Mouse (Mus musculus): ENCODE results near the gene Myo15. TPM values are rescaled to one million over a fixed set of nuclear protein-coding genes. Genes with fewer than 3 reads are reported as not detected.
A peak's percentile ranks its signal among the peaks of the same experiment; 100 is the strongest.

Myo15 gene
- total and polyA plus RNA-seq, 3 experiments: 0.04 to 0.07 TPM; not detected in 1

DNA sequence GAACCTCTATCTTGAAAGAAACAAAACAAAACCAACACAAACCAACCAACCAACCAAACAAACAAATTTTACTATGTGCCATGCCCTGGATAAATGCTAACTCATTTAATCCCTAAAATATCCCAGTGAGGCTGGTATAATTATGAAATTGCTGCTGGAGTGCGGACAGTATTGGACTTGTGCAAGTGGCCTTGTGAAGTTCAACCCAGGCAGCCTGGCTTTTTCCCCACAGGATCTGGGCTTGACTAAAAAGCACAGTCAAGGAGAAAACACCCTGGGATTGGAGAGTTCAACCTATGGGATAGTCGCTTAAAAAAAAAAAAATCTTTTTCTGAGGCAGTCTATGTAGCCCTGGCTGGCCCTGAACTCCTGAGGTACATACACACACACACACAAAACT, 66.5 kb downstream of the Myo15 start:
- Histone ChIP-seq H3K79me2 (ENCODE audit: control insufficient read depth, insufficient read depth, low read length, poor library complexity) (peaks cover 34% of the 10 kb centered on the region), H3K36me3 (ENCODE audit: control insufficient read depth in 1 of 2, insufficient read depth in 2 of 2, low read length in 2 of 2) (peaks cover 0 to 11% of the 10 kb centered on the region in 2 experiments; a peak in 3 of 4 replicates), H3K9ac (ENCODE audit: control insufficient read depth, low read depth, low read length, poor library complexity, severe bottlenecking) (no peak overlapping the region), H3K27me3 (ENCODE audit: control insufficient read depth in 1 of 2, insufficient read depth in 2 of 2, low read length in 2 of 2) (peaks cover 13 to 19% of the 10 kb centered on the region in 2 experiments), H3K4me1 (ENCODE audit: control insufficient read depth in 1 of 2, insufficient read depth in 2 of 2, low read length in 2 of 2) (peaks cover 0 to 14% of the 10 kb centered on the region in 2 experiments; a peak in 3 of 4 replicates), H3K4me3 (ENCODE audit: control insufficient read depth in 1 of 2, insufficient read depth in 1 of 2, low read depth in 2 of 2, low read length in 2 of 2) (no peak overlapping the region), H3K9me3 (replicated peaks; ENCODE audit: insufficient read depth, low read length) (no peaks in the 10 kb centered on the region), H3K27ac (ENCODE audit: control insufficient read depth, low read depth, low read length) (no peak overlapping the region)
- no peak for TF ChIP-seq BHLHE40 (IDR thresholded peaks at IDR 0.05; ENCODE audit: borderline replicate concordance, low read depth, low read length)
- no peak for TF ChIP-seq CHD2 (IDR thresholded peaks at IDR 0.05; ENCODE audit: low read length)
- TF ChIP-seq GABPA (IDR thresholded peaks at IDR 0.05; ENCODE audit: low read depth, low read length): no peak
- TF ChIP-seq MAX (IDR thresholded peaks at IDR 0.05; ENCODE audit: low read length): no peak
- no peak for TF ChIP-seq ZC3H11A (IDR thresholded peaks at IDR 0.05; ENCODE audit: low read depth, low read length)
- no peak for TF ChIP-seq TCF12 (IDR thresholded peaks at IDR 0.05; ENCODE audit: low read depth, low read length)
- no peak for TF ChIP-seq USF2 (IDR thresholded peaks at IDR 0.05; ENCODE audit: borderline replicate concordance in 1 of 2, insufficient read depth in 1 of 2, low read depth in 1 of 2, low read length in 2 of 2)
- TF ChIP-seq E2F4 (IDR thresholded peaks at IDR 0.05; ENCODE audit: borderline replicate concordance, low read depth, low read length): no peak
- TF ChIP-seq SIN3A (IDR thresholded peaks at IDR 0.05; ENCODE audit: low read length): no peak
- TF ChIP-seq UBTF (IDR thresholded peaks at IDR 0.05; ENCODE audit: borderline replicate concordance, insufficient read depth, low read depth, low read length): no peak
- TF ChIP-seq SMC3 (IDR thresholded peaks at IDR 0.05; ENCODE audit: low read depth, low read length): no peak
- no peak for TF ChIP-seq USF1 (IDR thresholded peaks at IDR 0.05; ENCODE audit: low read depth, low read length)
- no peak for TF ChIP-seq CHD1 (IDR thresholded peaks at IDR 0.05; ENCODE audit: low read depth, low read length)
- no peak for TF ChIP-seq TAL1 (IDR thresholded peaks at IDR 0.05; ENCODE audit: low read length)
- no peak for TF ChIP-seq POLR2AphosphoS5 (IDR thresholded peaks at IDR 0.05; ENCODE audit: borderline replicate concordance, low read depth, low read length)
- no peak for DNase-seq (ENCODE audit: low read depth, low spot score)

GRCm38 (mm10) chr11:60536180-60536858, 67.2 kb downstream of the Myo15 start, which contains the start of gene Alkbh5:
TSS of gene Alkbh5 (plus strand) at chr11:60536381.
- Histone ChIP-seq H3K4me3 (ENCODE audit: control insufficient read depth in 1 of 2, insufficient read depth in 1 of 2, low read depth in 2 of 2, low read length in 2 of 2) (peak within 1 kb of the TSS; percentile 50 to 86), H3K4me1 (ENCODE audit: control insufficient read depth in 1 of 2, insufficient read depth in 2 of 2, low read length in 2 of 2) (peaks cover 0 to 17% of the 10 kb centered on the region in 2 experiments; a peak in 3 of 4 replicates), H3K27me3 (ENCODE audit: control insufficient read depth in 1 of 2, insufficient read depth in 2 of 2, low read length in 2 of 2) (peaks cover 11 to 14% of the 10 kb centered on the region in 2 experiments), H3K27ac (ENCODE audit: control insufficient read depth, low read depth, low read length) (peak within 1 kb of the TSS; percentile 94), H3K36me3 (ENCODE audit: control insufficient read depth in 1 of 2, insufficient read depth in 2 of 2, low read length in 2 of 2) (peaks cover 0 to 17% of the 10 kb centered on the region in 2 experiments; a peak in 3 of 4 replicates), H3K9ac (ENCODE audit: control insufficient read depth, low read depth, low read length, poor library complexity, severe bottlenecking) (peak within 1 kb of the TSS; percentile 89), H3K79me2 (ENCODE audit: control insufficient read depth, insufficient read depth, low read length, poor library complexity) (peaks cover 40% of the 10 kb centered on the region), H3K9me3 (replicated peaks; ENCODE audit: insufficient read depth, low read length) (no peaks in the 10 kb centered on the region)
- TF ChIP-seq POLR2A (IDR thresholded peaks at IDR 0.05; ENCODE audit: control insufficient read depth in 1 of 2, insufficient read depth in 1 of 2, low read depth in 1 of 2, low read length in 2 of 2, poor library complexity in 1 of 2): no peak
- no peak for TF ChIP-seq ELF1 (IDR thresholded peaks at IDR 0.05; ENCODE audit: low read depth, low read length)
- TF ChIP-seq ZC3H11A (IDR thresholded peaks at IDR 0.05; ENCODE audit: low read depth, low read length): no peak
- TF ChIP-seq EP300 (IDR thresholded peaks at IDR 0.05; ENCODE audit: low read depth in 1 of 2, low read length in 2 of 2): peak in 1 of 2 experiments; percentile 11; a peak in 1 of 4 replicates
- TF ChIP-seq MAFK (IDR thresholded peaks at IDR 0.05; ENCODE audit: borderline replicate concordance, low read depth, low read length): peak; percentile 95
- peak; percentile 44; the same call in 1 of the 2 replicates for TF ChIP-seq MAX (IDR thresholded peaks at IDR 0.05; ENCODE audit: low read length)
- TF ChIP-seq ETS1 (IDR thresholded peaks at IDR 0.05; ENCODE audit: low read depth, low read length): peak; percentile 56; the same call in 1 of the 2 replicates
- no peak for TF ChIP-seq UBTF (IDR thresholded peaks at IDR 0.05; ENCODE audit: borderline replicate concordance, insufficient read depth, low read depth, low read length)
- peak; percentile 45; the same call in 1 of the 2 replicates for TF ChIP-seq RCOR1 (IDR thresholded peaks at IDR 0.05; ENCODE audit: low read depth, low read length)
- 0 out of 2 replicates have a peak, but pooled peaks have one; percentile 30 for TF ChIP-seq GABPA (IDR thresholded peaks at IDR 0.05; ENCODE audit: low read depth, low read length)
- DNase-seq (ENCODE audit: low read depth, low spot score): peak; percentile 77
